13 mouse cellular contexts compared by ENCODE assay signal in the genomic region with DNA sequence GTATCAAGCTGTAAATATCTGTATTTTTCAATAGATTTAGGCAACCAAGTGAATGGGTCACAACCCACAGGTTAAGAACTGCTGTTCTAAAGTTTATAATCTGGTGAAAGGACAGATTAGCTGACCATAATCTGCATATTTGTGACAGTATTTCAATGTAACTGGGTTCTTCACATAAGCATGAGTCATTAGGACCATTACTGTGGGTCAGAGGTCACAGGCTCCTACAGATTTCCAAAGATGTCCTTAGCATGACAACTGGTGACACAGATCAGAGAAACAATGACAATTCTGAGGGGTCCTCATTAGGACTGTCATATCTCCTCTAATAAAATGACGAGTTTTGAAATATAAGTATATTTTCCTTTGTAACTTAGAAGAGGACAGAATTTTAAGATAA. TPM values are rescaled to one million over a fixed set of nuclear protein-coding genes. Genes with fewer than 3 reads are reported as not detected.
"Had no signal": no experiment of that assay in that cellular context is flagged by ENCODE, and none has a peak within 500 bp of the region (broad histone marks: within the 10 kb centered on the region; RNA-seq: fewer than 3 reads in every experiment).

No protein-coding gene starts in this region.

- DNase-seq: lung, adult 18-20 months; lung, embryonic 14.5 days; lung, postnatal 10 days; lung, postnatal 4 days; right cerebral cortex, postnatal 14 days; thymus, adult 2 months; thymus, postnatal 25 days; thymus, postnatal 4 days had no signal

- ATAC-seq: midbrain, embryonic 13.5 days; midbrain, embryonic 15.5 days had no signal

RNA-seq across cellular contexts. Expression of a gene that starts 57.5 kb away (rescaled TPM):
- total RNA-seq: megakaryocyte-erythroid progenitor cell, adult 5-6 weeks; monocyte, adult 5-6 weeks; neutrophil, adult 5-6 weeks had no signal
